Mouse (Mus musculus): ENCODE measurements around the gene Fap. TPM values are rescaled to one million over a fixed set of nuclear protein-coding genes. Genes with fewer than 3 reads are reported as not detected.

Gene Fap
- total RNA-seq, 1 experiment = not detected

DNA sequence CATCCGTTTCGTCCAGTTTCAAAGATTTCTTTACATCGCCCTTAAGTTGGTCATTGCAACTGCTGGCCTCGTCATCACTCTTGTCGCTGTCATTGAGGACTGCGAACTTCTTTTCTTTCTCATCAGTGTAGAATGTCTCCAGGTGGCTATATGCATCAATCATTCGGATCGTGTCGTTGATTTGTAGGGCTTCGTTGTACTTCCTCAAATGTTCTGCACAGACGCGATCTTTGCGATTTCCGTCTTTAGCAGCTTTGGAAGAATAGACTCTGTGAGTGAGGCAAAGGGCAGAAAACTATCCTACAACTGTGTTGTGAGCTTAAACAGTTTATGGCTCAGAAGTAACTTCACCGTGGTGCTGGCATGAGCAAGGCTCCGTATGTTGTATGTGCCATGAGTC, 32.3 kb upstream of the Fap start:
- TF ChIP-seq MAFK (IDR thresholded peaks at IDR 0.05; ENCODE audit: insufficient read depth, low read depth, low read length) = no peak
- no peak for TF ChIP-seq HCFC1 (IDR thresholded peaks at IDR 0.05; ENCODE audit: borderline replicate concordance, insufficient read depth, low read length)
- TF ChIP-seq ZC3H11A (IDR thresholded peaks at IDR 0.05; ENCODE audit: borderline replicate concordance, low read depth, low read length) = no peak
- TF ChIP-seq ZNF384 (IDR thresholded peaks at IDR 0.05; ENCODE audit: low read depth, low read length) = no peak
- TF ChIP-seq CHD2 (IDR thresholded peaks at IDR 0.05; ENCODE audit: low read depth, low read length) = no peak
- H3K9ac ChIP-seq (ENCODE audit: insufficient read depth, low read depth, low read length, poor library complexity, severe bottlenecking) = no peak overlapping the region
- no peak overlapping the region for H3K4me3 ChIP-seq (ENCODE audit: insufficient read depth in 1 of 2, low read depth in 1 of 2, low read length in 2 of 2, poor library complexity in 1 of 2, severe bottlenecking in 1 of 2)
- no peak overlapping the region for H3K27ac ChIP-seq (ENCODE audit: insufficient read depth, low read depth, low read length, poor library complexity, severe bottlenecking)
- H3K36me3 ChIP-seq (ENCODE audit: control insufficient read depth, insufficient read depth, low read length, poor library complexity, severe bottlenecking) = no peaks in the 10 kb centered on the region
- no peaks in the 10 kb centered on the region for H3K4me1 ChIP-seq (ENCODE audit: control insufficient read depth in 2 of 2, insufficient read depth in 2 of 2, low read length in 2 of 2, poor library complexity in 1 of 2)
- no peaks in the 10 kb centered on the region for H3K9me3 ChIP-seq (ENCODE audit: control insufficient read depth, insufficient read depth, low read depth, low read length)
- DNase-seq (ENCODE audit: low read depth, low spot score) = no peak
- in situ Hi-C loops (cut with MboI; ENCODE audit: low sequenced_read_pairs in 2 of 2, unreplicated experiment in 2 of 2) = no loop called here

DNA sequence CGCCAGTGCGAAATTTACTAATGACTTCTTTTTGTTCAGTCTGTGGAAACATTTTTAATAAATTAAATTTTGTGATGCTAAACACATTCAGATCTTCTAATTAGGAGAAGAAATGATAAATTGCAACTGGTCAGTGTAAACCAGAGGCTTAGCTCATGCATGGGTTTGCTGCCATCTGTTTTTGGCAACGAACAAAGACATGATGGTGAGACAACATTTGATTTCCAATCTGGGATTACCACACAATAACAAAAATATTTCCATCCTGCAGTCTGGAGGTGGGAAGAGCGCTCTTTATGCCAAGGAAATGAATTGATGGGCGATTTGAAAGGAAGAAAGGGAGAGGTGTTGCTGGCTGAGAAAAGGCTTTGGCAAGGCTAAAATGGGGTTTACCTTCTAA, 29.7 kb upstream of the Fap start:
- H3K4me3 ChIP-seq (ENCODE audit: insufficient read depth in 1 of 2, low read depth in 1 of 2, low read length in 2 of 2, poor library complexity in 1 of 2, severe bottlenecking in 1 of 2) = no peak overlapping the region
- in situ Hi-C loops (cut with MboI; ENCODE audit: low sequenced_read_pairs in 2 of 2, unreplicated experiment in 2 of 2) = no loop called here
- TF ChIP-seq HCFC1 (IDR thresholded peaks at IDR 0.05; ENCODE audit: borderline replicate concordance, insufficient read depth, low read length) (no peak), ZC3H11A (IDR thresholded peaks at IDR 0.05; ENCODE audit: borderline replicate concordance, low read depth, low read length) (no peak), MAFK (IDR thresholded peaks at IDR 0.05; ENCODE audit: insufficient read depth, low read depth, low read length) (no peak), ZNF384 (IDR thresholded peaks at IDR 0.05; ENCODE audit: low read depth, low read length) (no peak), CHD2 (IDR thresholded peaks at IDR 0.05; ENCODE audit: low read depth, low read length) (no peak)
- no peak for DNase-seq (ENCODE audit: low read depth, low spot score)
- no peak overlapping the region for H3K9ac ChIP-seq (ENCODE audit: insufficient read depth, low read depth, low read length, poor library complexity, severe bottlenecking)
- H3K27ac ChIP-seq (ENCODE audit: insufficient read depth, low read depth, low read length, poor library complexity, severe bottlenecking) = no peak overlapping the region
- no peaks in the 10 kb centered on the region for H3K36me3 ChIP-seq (ENCODE audit: control insufficient read depth, insufficient read depth, low read length, poor library complexity, severe bottlenecking)
- no peaks in the 10 kb centered on the region for H3K9me3 ChIP-seq (ENCODE audit: control insufficient read depth, insufficient read depth, low read depth, low read length)
- H3K4me1 ChIP-seq (ENCODE audit: control insufficient read depth in 2 of 2, insufficient read depth in 2 of 2, low read length in 2 of 2, poor library complexity in 1 of 2) = no peaks in the 10 kb centered on the region

DNA sequence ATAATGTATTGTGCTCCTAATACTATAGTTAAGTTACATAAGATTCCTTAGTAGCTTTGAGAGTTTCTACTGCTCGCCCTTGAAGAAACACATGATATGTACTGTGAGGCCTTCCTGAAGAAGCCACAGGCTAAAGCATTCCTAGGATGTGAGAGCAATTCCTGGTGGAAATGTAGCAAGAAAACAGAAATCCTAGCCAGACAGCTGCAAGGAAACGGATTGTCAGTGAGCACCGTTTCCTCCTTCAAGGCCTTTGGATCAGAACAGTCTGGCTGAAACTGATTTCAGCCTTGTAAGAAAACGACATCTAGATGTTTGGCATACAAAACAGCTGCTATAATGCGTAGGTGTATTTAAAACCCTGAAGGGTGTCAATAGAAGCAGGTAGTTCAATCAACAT, 22.7 kb upstream of the Fap start:
- H3K9ac ChIP-seq (ENCODE audit: insufficient read depth, low read depth, low read length, poor library complexity, severe bottlenecking) = no peak overlapping the region
- H3K9me3 ChIP-seq (ENCODE audit: control insufficient read depth, insufficient read depth, low read depth, low read length) = no peaks in the 10 kb centered on the region
- H3K4me1 ChIP-seq (ENCODE audit: control insufficient read depth in 2 of 2, insufficient read depth in 2 of 2, low read length in 2 of 2, poor library complexity in 1 of 2) = no peaks in the 10 kb centered on the region
- TF ChIP-seq ZC3H11A (IDR thresholded peaks at IDR 0.05; ENCODE audit: borderline replicate concordance, low read depth, low read length) (no peak), HCFC1 (IDR thresholded peaks at IDR 0.05; ENCODE audit: borderline replicate concordance, insufficient read depth, low read length) (no peak), ZNF384 (IDR thresholded peaks at IDR 0.05; ENCODE audit: low read depth, low read length) (no peak), MAFK (IDR thresholded peaks at IDR 0.05; ENCODE audit: insufficient read depth, low read depth, low read length) (no peak)
- H3K4me3 ChIP-seq (ENCODE audit: insufficient read depth in 1 of 2, low read depth in 1 of 2, low read length in 2 of 2, poor library complexity in 1 of 2, severe bottlenecking in 1 of 2) = no peak overlapping the region
- no peak overlapping the region for H3K27ac ChIP-seq (ENCODE audit: insufficient read depth, low read depth, low read length, poor library complexity, severe bottlenecking)
- no peak for DNase-seq (ENCODE audit: low read depth, low spot score)
- in situ Hi-C loops (cut with MboI; ENCODE audit: low sequenced_read_pairs in 2 of 2, unreplicated experiment in 2 of 2) = no loop called here
- no peaks in the 10 kb centered on the region for H3K36me3 ChIP-seq (ENCODE audit: control insufficient read depth, insufficient read depth, low read length, poor library complexity, severe bottlenecking)

DNA sequence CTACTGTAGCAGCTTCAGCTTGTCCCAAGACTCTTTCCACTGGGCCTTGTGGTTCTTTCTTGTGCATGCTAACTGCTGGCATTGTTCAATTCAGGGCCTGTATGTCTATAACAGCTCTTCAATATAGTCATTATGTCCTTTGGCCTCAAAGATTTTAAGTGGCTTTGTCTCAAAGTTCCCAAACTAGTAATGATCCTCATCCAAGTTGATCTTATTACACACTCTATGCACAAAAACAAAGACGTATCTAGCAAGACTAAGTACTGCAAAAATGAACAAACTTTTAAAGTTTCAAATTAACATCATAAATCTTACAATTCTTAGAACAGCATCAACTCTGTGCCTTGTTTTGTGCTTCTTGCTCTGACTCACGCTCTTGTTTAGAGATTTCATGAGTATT, 20.6 kb upstream of the Fap start:
- Histone ChIP-seq H3K27ac (ENCODE audit: insufficient read depth, low read depth, low read length, poor library complexity, severe bottlenecking) (no peak overlapping the region), H3K4me1 (ENCODE audit: control insufficient read depth in 2 of 2, insufficient read depth in 2 of 2, low read length in 2 of 2, poor library complexity in 1 of 2) (no peaks in the 10 kb centered on the region), H3K9ac (ENCODE audit: insufficient read depth, low read depth, low read length, poor library complexity, severe bottlenecking) (no peak overlapping the region), H3K36me3 (ENCODE audit: control insufficient read depth, insufficient read depth, low read length, poor library complexity, severe bottlenecking) (no peaks in the 10 kb centered on the region), H3K9me3 (ENCODE audit: control insufficient read depth, insufficient read depth, low read depth, low read length) (no peaks in the 10 kb centered on the region), H3K4me3 (ENCODE audit: insufficient read depth in 1 of 2, low read depth in 1 of 2, low read length in 2 of 2, poor library complexity in 1 of 2, severe bottlenecking in 1 of 2) (no peak overlapping the region)
- TF ChIP-seq ZC3H11A (IDR thresholded peaks at IDR 0.05; ENCODE audit: borderline replicate concordance, low read depth, low read length) = no peak
- DNase-seq (ENCODE audit: low read depth, low spot score) = no peak
- in situ Hi-C loops (cut with MboI; ENCODE audit: low sequenced_read_pairs in 2 of 2, unreplicated experiment in 2 of 2) = no loop called here

DNA sequence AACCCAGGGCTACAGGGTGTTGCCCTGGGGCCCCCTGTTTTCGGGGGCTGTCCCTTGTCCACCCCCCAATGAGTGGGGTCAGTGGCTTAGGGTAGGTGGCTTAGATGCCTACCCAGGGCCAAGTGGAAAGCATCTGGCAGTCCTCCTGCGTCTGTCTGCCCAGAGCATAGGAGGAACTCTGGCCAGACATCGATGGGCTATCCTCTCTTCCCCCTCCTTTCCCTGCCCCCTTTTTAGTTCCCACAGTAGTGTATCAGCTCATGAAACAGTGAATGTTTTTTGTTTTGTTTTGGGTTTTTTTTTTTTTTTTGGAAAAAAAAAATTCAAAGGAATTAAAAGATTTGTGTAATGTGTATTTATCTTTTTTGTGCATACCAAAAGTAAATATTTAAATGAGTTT, 17.7 kb upstream of the Fap start:
- Histone ChIP-seq H3K9me3 (ENCODE audit: control insufficient read depth, insufficient read depth, low read depth, low read length) (no peaks in the 10 kb centered on the region), H3K36me3 (ENCODE audit: control insufficient read depth, insufficient read depth, low read length, poor library complexity, severe bottlenecking) (no peaks in the 10 kb centered on the region), H3K9ac (ENCODE audit: insufficient read depth, low read depth, low read length, poor library complexity, severe bottlenecking) (no peak overlapping the region), H3K27ac (ENCODE audit: insufficient read depth, low read depth, low read length, poor library complexity, severe bottlenecking) (no peak overlapping the region), H3K4me1 (ENCODE audit: control insufficient read depth in 2 of 2, insufficient read depth in 2 of 2, low read length in 2 of 2, poor library complexity in 1 of 2) (no peaks in the 10 kb centered on the region), H3K4me3 (ENCODE audit: insufficient read depth in 1 of 2, low read depth in 1 of 2, low read length in 2 of 2, poor library complexity in 1 of 2, severe bottlenecking in 1 of 2) (no peak overlapping the region)
- TF ChIP-seq HCFC1 (IDR thresholded peaks at IDR 0.05; ENCODE audit: borderline replicate concordance, insufficient read depth, low read length) = no peak
- TF ChIP-seq MAFK (IDR thresholded peaks at IDR 0.05; ENCODE audit: insufficient read depth, low read depth, low read length) = no peak
- no peak for TF ChIP-seq ZC3H11A (IDR thresholded peaks at IDR 0.05; ENCODE audit: borderline replicate concordance, low read depth, low read length)
- TF ChIP-seq ZNF384 (IDR thresholded peaks at IDR 0.05; ENCODE audit: low read depth, low read length) = no peak
- no peak for TF ChIP-seq CHD2 (IDR thresholded peaks at IDR 0.05; ENCODE audit: low read depth, low read length)
- DNase-seq (ENCODE audit: low read depth, low spot score) = no peak
- in situ Hi-C loops (cut with MboI; ENCODE audit: low sequenced_read_pairs in 2 of 2, unreplicated experiment in 2 of 2) = no loop called here
